Mouse (Mus musculus) embryo, embryonic 11.5 days (tissue): Measurements from ENCODE around the gene Inha.

Experiments used
- DNase-seq: peaks from one replicate; pipeline ENCODE4 v3.0.0-alpha.2; 2012; ENCODE audit warnings: low read depth, low spot score

The Inha gene

GRCm38 (mm10) chr1:75490785-75491551 lies 15.9 kb upstream of the Inha start:
- DNase-seq = no peak

GRCm38 (mm10) chr1:75492579-75493170 lies 14.2 kb upstream of the Inha start:
- DNase-seq = no peak

- DNase-seq = peak; percentile 40
These were observed 11.9 kb upstream of the Inha start for GRCm38 (mm10) chr1:75494878-75495548.

DNA sequence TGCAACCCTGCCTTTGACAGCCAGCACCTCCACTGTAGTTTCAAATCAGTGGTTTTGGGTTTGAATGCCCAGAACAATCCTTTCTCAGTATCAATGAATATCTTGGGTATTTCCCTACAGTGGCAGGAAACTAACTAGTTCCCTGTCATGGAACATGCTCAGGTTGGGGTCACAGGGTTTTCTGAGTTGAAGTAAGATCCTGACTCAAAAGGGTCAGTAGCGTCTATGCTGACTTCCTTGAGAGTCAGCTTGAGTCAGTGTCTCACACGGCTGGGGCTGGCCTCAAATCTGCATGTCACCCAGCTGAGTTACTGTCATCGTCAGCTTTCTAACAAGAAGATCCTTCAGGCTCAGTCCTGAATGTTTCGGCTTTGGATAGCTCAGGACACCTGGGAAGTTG lies 8.0 kb upstream of the Inha start:
- DNase-seq = no peak

GRCm38 (mm10) chr1:75499441-75499840 lies 7.4 kb upstream of the Inha start:
- DNase-seq = no peak

DNA sequence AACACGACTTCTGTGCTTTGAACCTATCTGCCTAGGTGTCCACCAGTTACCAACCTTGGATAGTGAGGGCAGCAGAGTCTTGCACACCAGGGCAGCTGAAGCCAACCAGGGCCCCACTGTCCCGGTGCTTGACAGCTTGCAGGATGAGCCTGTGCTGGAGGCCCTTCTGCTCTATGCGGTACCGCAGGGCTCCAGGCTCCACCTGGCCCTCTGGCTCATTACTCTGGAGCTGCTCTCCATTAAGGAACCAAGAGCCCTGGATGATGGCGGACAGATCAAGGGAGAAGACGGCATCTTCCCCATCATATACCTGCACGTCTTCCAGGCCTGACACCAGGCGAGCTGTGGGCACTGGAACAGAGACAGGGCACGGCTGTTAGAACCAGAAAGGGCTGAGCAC lies 5.0 kb upstream of the Inha start:
- no peak for DNase-seq

DNA sequence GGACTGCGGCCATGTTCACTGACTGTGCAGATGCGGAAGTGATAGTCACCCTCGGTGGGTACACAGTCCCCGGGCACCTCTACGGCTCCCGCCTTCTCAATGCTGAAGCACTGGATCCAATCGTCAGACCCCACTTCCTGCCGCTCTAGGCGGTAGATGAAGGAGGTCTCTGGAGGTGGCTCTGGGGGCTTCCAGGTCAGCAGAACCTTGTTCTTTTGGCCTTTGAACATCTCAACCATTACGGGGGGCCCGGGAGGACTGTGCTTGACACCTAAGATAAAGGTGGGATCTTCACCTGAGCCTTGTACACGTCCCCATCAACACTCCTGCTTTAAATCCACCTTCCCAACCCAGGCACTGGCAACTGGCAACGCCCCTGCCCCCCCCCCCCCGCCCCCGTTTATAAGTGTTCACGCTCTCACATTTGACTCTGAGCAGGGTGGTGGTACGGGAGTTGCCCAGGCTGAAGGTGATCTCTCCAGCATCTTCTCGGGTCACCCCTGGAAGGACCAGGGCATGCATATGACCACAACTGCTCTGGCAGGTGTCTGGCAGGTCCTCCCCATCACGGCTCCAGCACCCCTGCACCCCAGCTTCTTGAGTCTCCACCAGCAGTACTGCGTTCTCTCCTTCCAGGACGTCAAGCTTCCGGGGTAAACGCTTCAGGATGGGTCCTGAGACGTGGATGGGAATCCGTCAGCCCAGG lies 3.8 kb upstream of the Inha start:
- DNase-seq = no peak

- no peak for DNase-seq
These were observed 3.3 kb upstream of the Inha start for GRCm38 (mm10) chr1:75503651-75503980.

GRCm38 (mm10) chr1:75504256-75505045 lies 2.4 kb upstream of the Inha start:
- DNase-seq = no peak

GRCm38 (mm10) chr1:75505159-75505955 lies 1.5 kb upstream of the Inha start:
- DNase-seq = peak; percentile 35

DNA sequence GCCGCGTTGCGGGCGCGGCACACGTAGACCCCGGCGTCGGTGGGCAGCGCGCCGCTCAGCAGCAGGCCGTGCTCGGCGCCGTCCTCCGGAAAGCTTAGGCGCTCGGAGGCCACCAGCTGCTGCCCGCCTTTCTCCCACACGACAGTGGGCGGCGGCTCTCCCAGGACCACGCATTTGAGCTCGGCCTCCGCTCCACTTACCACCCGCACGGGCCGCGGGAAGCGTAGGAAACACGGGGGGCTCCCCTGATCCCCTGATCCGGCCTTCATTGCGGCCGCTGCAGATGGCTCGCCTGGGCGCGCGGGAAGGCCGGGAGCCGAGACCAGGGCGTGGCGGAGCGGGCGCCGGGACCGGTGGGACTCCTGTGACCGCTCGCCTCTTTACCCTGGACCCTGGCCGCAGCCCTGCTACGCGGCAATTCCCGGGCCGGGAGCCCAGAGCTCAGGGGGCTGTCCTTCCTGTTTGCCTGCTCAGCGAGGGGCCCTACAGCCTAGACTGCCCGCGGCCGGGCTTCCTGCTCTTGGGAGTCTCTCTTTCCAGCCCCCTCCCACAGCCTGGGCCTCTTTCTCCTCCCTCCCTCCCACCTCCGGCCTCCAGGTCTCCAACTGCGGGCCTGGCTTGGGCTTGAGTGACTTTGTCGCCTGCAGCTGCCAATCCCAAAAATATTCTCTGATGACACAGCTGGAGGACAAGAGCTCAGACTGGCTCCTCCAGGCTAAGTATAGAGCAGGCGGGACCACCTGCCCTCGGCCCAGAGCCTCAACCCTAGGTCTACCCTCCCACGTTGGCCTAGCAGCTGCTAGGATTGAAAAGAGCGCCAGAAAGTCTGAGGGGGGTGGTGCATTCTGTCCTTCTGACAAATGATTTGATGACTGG lies 683 bp upstream of the Inha start, which contains the start of gene Obsl1:
Obsl1 (minus strand) TSS at position 497 of the 876 bp plus-strand sequence.
- peak; percentile 72 for DNase-seq

DNA sequence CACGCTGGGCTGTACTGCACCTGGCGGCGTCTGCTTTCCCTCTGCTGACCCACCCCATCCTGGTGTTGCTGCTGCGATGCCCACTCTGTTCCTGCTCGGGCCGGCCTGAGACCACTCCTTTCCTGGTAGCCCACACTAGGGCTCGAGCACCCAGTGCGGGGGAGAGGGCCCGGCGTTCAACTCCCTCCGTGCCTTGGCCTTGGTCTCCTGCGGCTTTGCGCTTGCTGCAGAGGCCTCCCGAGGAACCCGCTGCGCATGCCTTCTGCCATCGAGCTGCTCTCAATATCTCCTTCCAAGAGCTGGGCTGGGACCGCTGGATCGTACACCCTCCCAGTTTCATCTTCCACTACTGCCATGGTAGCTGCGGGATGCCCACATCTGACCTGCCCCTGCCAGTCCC lies 2.7 kb downstream of the Inha start:
- no peak for DNase-seq

DNA sequence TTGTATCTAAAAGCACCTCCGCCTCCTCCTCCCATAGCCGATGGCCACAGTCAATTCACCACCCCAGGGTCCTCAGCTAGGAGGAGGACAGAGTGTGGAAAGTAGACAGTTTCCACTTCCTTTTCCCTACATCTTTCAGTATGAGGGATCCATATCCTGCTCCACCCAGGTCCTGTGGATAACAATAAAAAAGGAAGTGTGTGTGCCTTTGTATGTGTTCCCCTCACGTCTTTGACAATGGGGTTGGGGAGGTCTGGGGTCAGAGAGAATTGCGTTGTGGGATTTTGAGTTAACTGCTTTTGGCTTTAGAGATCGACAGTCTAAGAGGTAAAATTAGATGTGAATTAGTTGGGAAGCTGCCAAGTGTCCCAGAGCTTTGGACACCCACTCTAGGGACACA lies 3.3 kb downstream of the Inha start:
- DNase-seq = no peak

- DNase-seq = no peak
These were observed 4.7 kb downstream of the Inha start for GRCm38 (mm10) chr1:75511437-75512210.

GRCm38 (mm10) chr1:75512550-75512949 lies 5.7 kb downstream of the Inha start:
- DNase-seq = no peak

DNA sequence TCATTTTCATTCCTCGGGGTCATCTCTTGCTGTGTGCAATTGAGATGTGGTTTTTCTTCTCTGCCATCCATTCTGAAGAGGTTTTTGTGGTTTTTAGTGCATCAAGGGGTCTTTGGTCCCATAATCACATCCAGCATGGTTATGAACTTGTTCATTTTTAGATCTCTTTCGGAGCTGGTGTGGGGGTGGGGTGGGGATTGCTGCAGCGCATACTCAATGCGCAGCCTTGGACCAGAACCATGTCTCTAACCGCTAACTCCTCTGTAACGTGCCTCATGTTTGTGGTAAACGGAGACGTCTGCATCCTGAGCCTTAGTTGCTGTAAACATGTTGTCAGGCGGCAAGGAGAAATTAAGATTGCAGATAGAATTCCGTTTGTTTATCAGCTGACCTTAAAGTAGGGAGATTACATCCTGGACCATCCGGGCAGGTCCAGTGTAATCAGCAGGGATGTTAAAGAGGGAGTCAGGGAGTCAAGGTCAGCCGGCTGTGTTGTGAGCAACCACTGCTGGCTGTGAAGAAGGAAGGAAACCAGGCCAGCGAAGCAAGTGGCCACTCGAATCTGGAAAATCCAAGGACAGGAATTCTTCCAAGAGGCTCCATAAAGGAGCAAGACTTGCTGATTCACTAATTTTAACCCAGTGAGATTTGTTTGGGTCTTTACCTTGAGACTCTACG lies 10.0 kb downstream of the Inha start:
- no peak for DNase-seq

- DNase-seq = no peak
These were observed 11.1 kb downstream of the Inha start for GRCm38 (mm10) chr1:75517984-75518383.

- DNase-seq = no peak
These were observed 11.6 kb downstream of the Inha start for GRCm38 (mm10) chr1:75518427-75518826.
